Mouse (Mus musculus): ENCODE measurements around the gene Tns3.
A peak's percentile ranks its signal among the peaks of the same experiment; 100 is the strongest.

Tns3 gene

DNA sequence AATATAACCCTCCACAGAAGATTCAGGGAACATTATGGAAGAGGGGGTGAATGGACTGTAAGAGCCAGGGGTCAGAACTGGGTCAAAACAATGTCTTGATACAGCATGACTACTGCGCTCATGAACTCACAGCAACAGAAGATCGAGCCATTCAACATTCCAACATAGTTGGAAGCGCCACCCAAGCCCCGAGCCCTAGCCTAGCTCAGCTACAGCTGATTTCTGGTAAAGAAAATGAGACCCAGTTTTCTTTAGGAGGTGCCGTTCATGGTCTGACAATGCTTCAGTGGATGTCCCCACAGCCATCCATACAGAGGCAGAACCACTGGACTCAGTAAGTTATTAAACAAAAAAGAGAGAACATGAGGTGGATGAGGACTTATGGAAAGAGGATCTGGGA, 224.1 kb downstream of the Tns3 start:
- no peak for DNase-seq (ENCODE audit: low spot score in 2 of 2)

- no peak for DNase-seq (ENCODE audit: low spot score in 2 of 2)
Observed at GRCm38 (mm10) chr11:8439035-8439434, 225.3 kb downstream of the Tns3 start.

DNA sequence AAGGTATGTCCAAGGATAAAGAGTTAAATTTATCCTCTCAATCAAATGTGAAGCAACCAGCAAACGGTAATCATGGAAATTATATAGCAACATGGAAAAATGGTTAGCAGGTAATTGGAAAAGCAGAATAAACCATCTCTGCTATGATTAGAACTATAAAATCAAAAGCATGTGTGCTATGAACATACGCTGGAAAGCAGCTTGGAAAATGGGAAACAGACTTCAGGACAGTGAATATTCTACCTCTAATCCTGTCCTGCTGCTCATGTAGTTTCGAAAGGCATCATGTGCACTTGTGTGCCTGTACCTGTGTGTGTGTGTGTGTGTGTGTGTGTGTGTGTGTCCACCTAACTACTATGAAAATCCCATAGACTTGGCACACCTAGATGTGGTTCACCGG, 226.1 kb downstream of the Tns3 start:
- DNase-seq (ENCODE audit: low spot score in 2 of 2): no peak

DNA sequence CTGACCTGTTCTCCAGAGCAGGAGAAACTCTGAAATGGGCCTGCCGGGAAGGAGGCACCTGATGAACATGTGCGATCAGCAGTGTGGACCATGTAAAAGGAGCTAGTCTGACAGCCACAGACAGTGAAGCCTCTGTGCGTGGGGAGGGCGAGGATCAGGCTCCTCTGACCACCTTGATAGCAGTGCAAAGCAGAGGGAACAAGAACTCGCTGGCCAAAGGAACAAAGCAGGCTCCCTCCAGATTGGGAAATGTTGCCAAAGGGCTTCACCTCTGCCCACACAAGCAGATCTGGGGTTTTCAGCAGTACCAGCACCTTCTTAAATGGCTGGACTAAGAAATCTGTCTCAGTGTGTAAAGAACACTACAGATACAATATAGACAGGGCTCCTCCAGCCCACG, 229.2 kb downstream of the Tns3 start:
- DNase-seq (ENCODE audit: low spot score in 2 of 2): no peak

- DNase-seq (ENCODE audit: low spot score in 2 of 2): no peak
Observed at GRCm38 (mm10) chr11:8434366-8434765, 230.0 kb downstream of the Tns3 start.

- no peak for DNase-seq (ENCODE audit: low spot score in 2 of 2)
Observed at GRCm38 (mm10) chr11:8433443-8433842, 230.9 kb downstream of the Tns3 start.

GRCm38 (mm10) chr11:8432941-8433340, 231.4 kb downstream of the Tns3 start:
- no peak for DNase-seq (ENCODE audit: low spot score in 2 of 2)

- no peak for DNase-seq (ENCODE audit: low spot score in 2 of 2)
Observed at GRCm38 (mm10) chr11:8427660-8428059, 236.7 kb downstream of the Tns3 start.

- DNase-seq (ENCODE audit: low spot score in 2 of 2): no peak
Observed at GRCm38 (mm10) chr11:8425226-8425570, 239.1 kb downstream of the Tns3 start.

- DNase-seq (ENCODE audit: low spot score in 2 of 2): peak; percentile 25 to 81
Observed at GRCm38 (mm10) chr11:8424342-8425225, 239.8 kb downstream of the Tns3 start.

- peak; percentile 14 to 80 for DNase-seq (ENCODE audit: low spot score in 2 of 2)
Observed at GRCm38 (mm10) chr11:8405225-8405899, 259.0 kb downstream of the Tns3 start.

- DNase-seq (ENCODE audit: low spot score in 2 of 2): no peak
Observed at GRCm38 (mm10) chr11:8401328-8401727, 263.0 kb downstream of the Tns3 start.

DNA sequence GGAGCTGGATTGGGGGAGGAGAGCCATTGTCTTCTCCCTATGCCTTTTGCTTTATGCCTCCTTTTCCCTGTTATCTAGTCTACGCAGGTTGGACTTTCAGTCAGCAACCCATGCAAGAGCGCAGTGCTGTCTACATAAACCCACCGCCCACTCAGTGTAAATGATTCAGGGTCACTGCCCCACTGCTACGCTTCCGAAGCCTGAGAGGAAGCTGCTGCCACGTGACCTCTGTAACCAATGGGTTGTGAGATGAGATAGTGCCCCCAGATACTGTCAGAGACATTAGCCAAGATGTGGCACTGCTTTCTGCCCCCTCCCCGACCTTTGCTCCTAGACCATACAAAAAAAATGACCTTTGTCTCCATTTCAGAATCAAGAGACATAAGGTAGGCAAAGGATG, 268.0 kb downstream of the Tns3 start:
- DNase-seq (ENCODE audit: low spot score in 2 of 2): no peak

GRCm38 (mm10) chr11:8391564-8391963, 272.8 kb downstream of the Tns3 start:
- DNase-seq (ENCODE audit: low spot score in 2 of 2): no peak

DNA sequence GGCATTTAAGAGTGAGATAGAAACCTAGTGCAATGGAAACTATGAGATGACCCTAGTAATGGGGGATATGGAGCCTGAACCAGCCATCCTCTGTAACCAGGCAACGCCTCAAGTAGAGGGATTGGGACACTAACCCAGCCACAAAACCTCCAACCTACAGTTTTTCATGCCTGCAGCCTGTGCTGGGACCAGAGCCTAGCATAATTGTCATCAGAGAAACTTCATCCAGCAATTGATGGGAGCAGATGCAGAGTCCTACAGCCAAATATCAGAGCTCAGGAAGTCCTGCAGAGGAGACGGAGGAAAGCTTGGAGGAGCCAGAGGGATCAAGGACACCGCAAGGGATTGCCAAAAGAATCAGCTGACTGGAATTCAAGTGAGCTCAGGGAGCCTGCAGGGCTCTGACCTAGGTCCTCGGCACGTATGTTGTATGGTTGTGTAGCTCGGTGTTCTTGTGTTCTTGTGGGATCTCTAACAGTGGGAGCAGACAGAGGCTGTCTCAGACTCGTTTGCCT, 278.4 kb downstream of the Tns3 start:
- DNase-seq (ENCODE audit: low spot score in 2 of 2): no peak
